Mouse (Mus musculus) inflammation-experienced regulatory T-cells, adult 6 months (primary cell): ENCODE results near the gene Kiss1r. TPM values are rescaled to one million over a fixed set of nuclear protein-coding genes. Genes with fewer than 3 reads are reported as not detected.
A peak's percentile ranks its signal among the peaks of the same experiment; 100 is the strongest.

Experiments used
- ATAC-seq: one replicate; pipeline ENCODE4 v1.8.0; 2017
- polyA plus RNA-seq, 3 experiments: library from polyadenylated mRNA; unstranded; fragments of 100-300 nt; shearing (Covaris generic); gene quantifications; one replicate each; pipeline ENCODE4 v1.2.1; 2017

Gene Kiss1r
- polyA plus RNA-seq, 3 experiments from 2014 or later, result not detected

- no peak for ATAC-seq
Observed at GRCm38 (mm10) chr10:79897316-79898245, 19.2 kb upstream of the Kiss1r start.

- ATAC-seq, result no peak
Observed at GRCm38 (mm10) chr10:79900951-79901410, 15.8 kb upstream of the Kiss1r start.

GRCm38 (mm10) chr10:79906712-79907111 is 10.1 kb upstream of the Kiss1r start:
- no peak for ATAC-seq

- no peak for ATAC-seq
Observed at GRCm38 (mm10) chr10:79907415-79907814, 9.4 kb upstream of the Kiss1r start.

- peak; percentile 94 for ATAC-seq
Observed at GRCm38 (mm10) chr10:79908167-79909091, 8.3 kb upstream of the Kiss1r start, which contains the start of gene Med16. TSS of gene Med16 (minus strand) at chr10:79908923.

- ATAC-seq, result peak; percentile 30
Observed at GRCm38 (mm10) chr10:79909092-79909922, 7.5 kb upstream of the Kiss1r start.

- ATAC-seq, result no peak
Observed at GRCm38 (mm10) chr10:79910556-79910955, 6.2 kb upstream of the Kiss1r start, which contains the start of gene Gm26602. TSS of gene Gm26602 (plus strand) at chr10:79910856.

- ATAC-seq, result no peak
Observed at GRCm38 (mm10) chr10:79912412-79912811, 4.4 kb upstream of the Kiss1r start.

GRCm38 (mm10) chr10:79914131-79914947 is 2.4 kb upstream of the Kiss1r start:
- ATAC-seq, result no peak

GRCm38 (mm10) chr10:79914948-79915596 is 1.7 kb upstream of the Kiss1r start:
- no peak for ATAC-seq

- no peak for ATAC-seq
Observed at GRCm38 (mm10) chr10:79916081-79916480, 690 bp upstream of the Kiss1r start.

GRCm38 (mm10) chr10:79917532-79918100 is 845 bp downstream of the Kiss1r start:
- ATAC-seq, result no peak

- no peak for ATAC-seq
Observed at GRCm38 (mm10) chr10:79918231-79919078, 1.7 kb downstream of the Kiss1r start.

- no peak for ATAC-seq
Observed at GRCm38 (mm10) chr10:79919251-79919849, 2.6 kb downstream of the Kiss1r start.

GRCm38 (mm10) chr10:79920056-79920890 is 3.5 kb downstream of the Kiss1r start:
- no peak for ATAC-seq

GRCm38 (mm10) chr10:79920958-79921535 is 4.3 kb downstream of the Kiss1r start, which contains the start of gene R3hdm4:
TSS of gene R3hdm4 (minus strand) at chr10:79921208.
- ATAC-seq, result no peak

GRCm38 (mm10) chr10:79921572-79921971 is 4.8 kb downstream of the Kiss1r start:
- ATAC-seq, result no peak
